Mouse (Mus musculus) bone marrow macrophage, adult 2 months (primary cell): ENCODE measurements at regions not wholly inside any gene's neighbourhood (a gene's known extent, or its start where the extent isn't known, plus 50 kb on each side); places are given as distances from the start of the nearest gene placed in this dataset.

Experiments used
- CTCF ChIP-seq: IDR thresholded peaks from 2 replicates; pipeline ENCODE4 v1.5.1; 2012; ENCODE audit warnings: low read depth, mild to moderate bottlenecking, low read length, moderate library complexity
- POLR2A ChIP-seq: IDR thresholded peaks from 2 replicates; pipeline ENCODE4 v1.6.1; 2012; ENCODE audit warnings: mild to moderate bottlenecking, low read depth, low read length, borderline replicate concordance

- TF ChIP-seq CTCF = no peak
- TF ChIP-seq POLR2A = no peak
Measured at GRCm38 (mm10) chr14:120816529-120816928, 94.5 kb upstream of the Ipo5 start.
